Mouse (Mus musculus): ENCODE measurements at regions not wholly inside any gene's neighbourhood (a gene's known extent, or its start where the extent isn't known, plus 50 kb on each side); places are given as distances from the start of the nearest gene placed in this dataset.

DNA sequence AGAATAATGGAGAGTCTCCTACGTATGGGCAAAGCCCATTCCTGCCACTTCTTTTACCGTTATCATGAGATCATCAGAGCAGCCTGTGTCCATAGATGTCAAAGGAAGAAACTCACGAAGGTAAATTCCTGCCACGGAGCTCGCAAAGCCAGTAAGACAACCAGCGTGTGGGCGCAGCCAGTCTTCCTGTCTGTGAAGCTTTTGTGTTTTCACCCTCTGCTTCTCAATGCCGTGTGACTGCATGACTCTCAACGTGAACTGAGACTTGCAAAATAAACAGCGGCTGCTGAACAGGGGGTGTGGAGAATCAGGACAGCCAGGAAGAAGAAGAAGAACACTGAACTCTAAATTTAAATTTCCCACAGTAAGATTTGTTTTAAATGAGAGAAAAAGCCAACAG lies 103.8 kb upstream of the Tank start:
- TF ChIP-seq CTCF (IDR thresholded peaks at IDR 0.05; ENCODE audit: low read depth), result no peak
- TF ChIP-seq EP300 (IDR thresholded peaks at IDR 0.05; ENCODE audit: low read depth), result no peak
